Mouse (Mus musculus) heart, postnatal 10 days (tissue): Measurements from ENCODE around the gene Cbx6. TPM values are rescaled to one million over a fixed set of nuclear protein-coding genes. Genes with fewer than 3 reads are reported as not detected.

ENCODE experiments used
- DNase-seq, 2 experiments: peaks; one replicate each; pipeline ENCODE4 v3.0.0; 2021
- intact Hi-C: fragments of 180-260 bp; cut with DNase I; formaldehyde crosslinking; loops from one replicate; pipeline ENCODE4 v1.15.1; 2025
- total RNA-seq, 2 experiments: library from RNA; stranded (reverse); gene quantifications; 2 replicates each; pipeline ENCODE4 v1.2.3; 2021

Gene Cbx6
- total RNA-seq, 2 experiments from 2014 or later: 40.7 to 48.7 TPM

GRCm38 (mm10) chr15:79774117-79775027 is 60.1 kb downstream of the Cbx6 start:
- intact Hi-C loops: no loop called here

More at GRCm38 (mm10) chr15:79774117-79775027, 60.1 kb downstream of the Cbx6 start:
- DNase-seq: peak; percentile 99

Other genes starting within 250 kb of the Cbx6 start
- 1 to 10 TPM in 1 of 2 experiments, under 1 TPM in 1; 0.69 to 1.2 TPM for gene Dmc1, start 229.6 kb downstream of the Cbx6 start, total RNA-seq
- gene Fam227a, start 175.7 kb downstream of the Cbx6 start, total RNA-seq: 1 to 10 TPM in 1 of 2 experiments, under 1 TPM in 1; 0.97 to 1.3 TPM
- 10 to 100 TPM; 28.2 to 29.3 TPM for gene Cby1, start 175.5 kb downstream of the Cbx6 start, total RNA-seq
- 100 to 1,000 TPM; 146 to 154 TPM for gene Tomm22, start 163.8 kb downstream of the Cbx6 start, total RNA-seq
- 10 to 100 TPM; 29.3 to 30.1 TPM for gene Josd1, start 146.8 kb downstream of the Cbx6 start, total RNA-seq
- gene Gtpbp1, start 143.8 kb downstream of the Cbx6 start, total RNA-seq: 10 to 100 TPM; 36.1 to 37.8 TPM
- gene Sun2, start 92.2 kb downstream of the Cbx6 start, total RNA-seq: 10 to 100 TPM; 69.7 to 71.8 TPM
- gene Dnal4, start 56.8 kb downstream of the Cbx6 start, total RNA-seq: 10 to 100 TPM; 20.2 to 22.9 TPM
- gene Nptxr, start 29.9 kb downstream of the Cbx6 start, total RNA-seq: 1 to 10 TPM; 3.8 to 4.1 TPM
- 1 to 10 TPM in 1 of 2 experiments, under 1 TPM in 1; 0.74 to 1.8 TPM for gene Npcd, start 451 bp downstream of the Cbx6 start, total RNA-seq
- 10 to 100 TPM; 11.2 to 11.7 TPM for gene Apobec3, start 57.0 kb upstream of the Cbx6 start, total RNA-seq
- 1 to 10 TPM; 3.0 to 3.8 TPM for gene Cbx7, start 136.4 kb upstream of the Cbx6 start, total RNA-seq
- gene Pdgfb, start 180.3 kb upstream of the Cbx6 start, total RNA-seq: 10 to 100 TPM; 49.2 to 56.2 TPM